Mouse (Mus musculus): ENCODE measurements around the gene Zan. TPM values are rescaled to one million over a fixed set of nuclear protein-coding genes. Genes with fewer than 3 reads are reported as not detected.

Gene Zan
- polyA plus RNA-seq, 1 experiment from 2014 or later: not detected

- Histone ChIP-seq H3K79me2 (ENCODE audit: inconsistent target) (peaks cover 60% of the 10 kb centered on the region), H3K4me3 (ENCODE audit: inconsistent target) (peak overlapping the region; percentile 44; the same call in 1 of the 2 replicates), H3K36me3 (ENCODE audit: inconsistent target) (no peaks in the 10 kb centered on the region), H3K27ac (no peak overlapping the region)
- 88% methylated on average over 3 of the region's 3 CpGs for WGBS (ENCODE audit: missing documents)
Measured at GRCm38 (mm10) chr5:137511706-137512105, 34.8 kb upstream of the Zan start.

GRCm38 (mm10) chr5:137510573-137511390 is 33.9 kb upstream of the Zan start:
- WGBS (ENCODE audit: missing documents): 3% methylated on average over 45 of the region's 83 CpGs
- H3K36me3 ChIP-seq (ENCODE audit: inconsistent target): no peaks in the 10 kb centered on the region
- H3K79me2 ChIP-seq (ENCODE audit: inconsistent target): peaks cover 51% of the 10 kb centered on the region
- H3K27ac ChIP-seq: no peak overlapping the region
- peak overlapping the region; percentile 44 for H3K4me3 ChIP-seq (ENCODE audit: inconsistent target)

DNA sequence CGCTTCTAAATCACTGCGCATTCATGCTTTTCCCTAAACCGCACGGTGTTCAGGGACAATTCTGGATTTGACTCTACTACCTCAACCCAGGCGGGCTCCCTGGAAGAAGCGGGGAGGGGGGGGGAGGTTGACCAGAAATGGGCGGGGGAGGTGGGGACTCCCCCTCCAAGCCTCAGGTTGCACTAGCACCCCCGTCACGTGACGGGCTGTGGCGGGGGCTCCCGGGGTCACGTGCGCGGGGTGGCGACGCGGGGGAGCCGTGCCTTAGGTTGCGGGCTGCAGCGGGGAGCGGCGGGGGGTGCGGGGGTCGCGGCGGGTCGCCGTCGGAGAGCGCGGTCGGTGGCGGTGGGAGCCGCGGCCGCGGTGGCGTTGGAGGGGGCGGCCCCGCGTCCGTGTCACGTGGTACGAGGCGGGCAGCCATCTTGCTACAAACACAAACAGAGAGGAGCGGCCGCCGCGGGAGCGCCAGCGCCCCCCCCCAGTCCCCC is 33.2 kb upstream of the Zan start:
- 3% methylated on average over 28 of the region's 52 CpGs for WGBS (ENCODE audit: missing documents)
- Histone ChIP-seq H3K36me3 (ENCODE audit: inconsistent target) (no peaks in the 10 kb centered on the region), H3K27ac (0 out of 2 replicates have a peak overlapping the region, but pooled peaks have one; percentile 21)

DNA sequence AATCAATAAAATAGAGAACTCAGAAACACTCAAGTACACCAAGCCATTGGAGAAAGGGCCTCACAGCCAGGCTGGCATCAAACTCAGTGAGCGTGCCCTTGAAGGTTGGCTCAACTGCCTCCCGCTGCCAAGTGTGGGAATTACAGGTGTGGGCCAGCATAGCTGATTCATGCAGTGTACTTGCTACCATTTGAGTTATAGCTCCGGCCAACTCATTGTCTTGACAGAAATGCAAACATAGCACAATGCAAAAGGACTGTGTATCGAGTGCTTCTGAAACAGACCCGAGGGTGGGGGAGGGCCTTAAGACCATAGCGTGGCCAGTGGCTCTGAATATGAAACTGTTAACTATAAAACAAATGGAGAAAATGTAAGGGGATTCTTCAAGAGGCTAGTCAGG is 27.2 kb upstream of the Zan start:
- no peak overlapping the region for H3K4me3 ChIP-seq (ENCODE audit: inconsistent target)
- H3K36me3 ChIP-seq (ENCODE audit: inconsistent target): no peaks in the 10 kb centered on the region

More for the DNA sequence above, 33.2 kb upstream of the Zan start:
- H3K4me3 ChIP-seq (ENCODE audit: inconsistent target): peak overlapping the region; percentile 30
- H3K79me2 ChIP-seq (ENCODE audit: inconsistent target): peaks cover 43% of the 10 kb centered on the region

GRCm38 (mm10) chr5:137502667-137503110 is 25.8 kb upstream of the Zan start:
- Histone ChIP-seq H3K27ac (peak overlapping the region; percentile 96), H3K79me2 (ENCODE audit: inconsistent target) (peaks cover 11% of the 10 kb centered on the region; the same call in 1 of the 2 replicates), H3K4me3 (ENCODE audit: inconsistent target) (peak overlapping the region; percentile 62), H3K36me3 (ENCODE audit: inconsistent target) (no peaks in the 10 kb centered on the region)
- 0% methylated on average over 30 of the region's 30 CpGs for WGBS (ENCODE audit: missing documents)

More for the DNA sequence above, 27.2 kb upstream of the Zan start:
- Histone ChIP-seq H3K27ac (no peak overlapping the region), H3K79me2 (ENCODE audit: inconsistent target) (peaks cover 11% of the 10 kb centered on the region; the same call in 1 of the 2 replicates)
- WGBS (ENCODE audit: missing documents): 86% methylated on average over 6 of the region's 6 CpGs

DNA sequence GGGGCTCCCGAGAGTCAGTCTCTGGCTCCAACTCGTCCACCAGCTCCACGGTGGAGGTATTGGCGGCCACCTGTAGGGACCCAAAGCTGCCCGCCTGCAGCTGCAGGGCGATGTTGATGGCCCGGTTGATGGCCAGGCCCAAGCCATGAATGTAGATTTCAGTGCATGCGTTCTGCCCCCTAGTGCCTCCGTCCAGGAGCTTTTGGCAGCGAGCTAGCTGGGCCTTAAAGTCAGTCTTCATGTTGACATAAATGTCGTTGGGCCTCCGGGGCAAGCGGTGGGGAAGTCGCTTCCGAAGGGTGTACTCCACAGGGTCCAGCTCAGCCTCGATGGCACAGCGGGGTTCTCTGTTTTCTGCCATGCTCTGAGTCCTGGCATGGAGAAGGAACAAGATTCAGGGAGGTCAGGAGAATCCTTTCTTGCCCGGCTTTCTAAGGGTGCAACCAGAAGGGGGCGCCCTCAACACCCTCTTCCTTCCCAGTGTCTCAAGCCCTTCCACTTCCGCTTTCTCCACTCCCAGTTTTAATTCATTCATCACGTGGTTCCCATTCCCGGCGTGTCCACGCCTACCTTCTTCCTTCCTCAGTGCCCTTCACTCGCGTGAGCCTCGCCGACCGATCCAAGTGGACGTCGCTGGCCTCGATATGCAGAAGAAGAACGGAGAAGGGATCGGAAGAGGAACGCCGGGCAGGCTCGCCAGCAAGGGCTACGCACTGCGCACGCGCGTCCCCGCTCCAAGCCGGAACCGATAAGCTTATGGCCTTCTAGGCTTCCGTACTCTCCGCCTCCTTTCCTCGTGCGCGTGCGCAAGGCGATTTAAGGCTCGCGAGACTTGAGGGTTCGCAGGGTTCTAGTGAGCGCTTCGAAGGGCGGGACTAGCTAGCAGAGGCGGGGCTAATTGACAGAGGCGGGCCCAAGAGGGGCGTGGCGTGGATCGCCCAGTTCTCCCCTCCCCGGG is 25.1 kb upstream of the Zan start, which contains the start of gene Pop7:
Gene Pop7 (minus strand): TSS at position 810 of the 958 bp plus-strand sequence.
- Histone ChIP-seq H3K27ac (peak within 1 kb of the TSS; percentile 96), H3K4me3 (ENCODE audit: inconsistent target) (peak within 1 kb of the TSS; percentile 62), H3K36me3 (ENCODE audit: inconsistent target) (no peaks in the 10 kb centered on the region), H3K79me2 (ENCODE audit: inconsistent target) (peaks cover 11% of the 10 kb centered on the region; the same call in 1 of the 2 replicates)
- 2% methylated on average over 62 of the region's 64 CpGs for WGBS (ENCODE audit: missing documents)

DNA sequence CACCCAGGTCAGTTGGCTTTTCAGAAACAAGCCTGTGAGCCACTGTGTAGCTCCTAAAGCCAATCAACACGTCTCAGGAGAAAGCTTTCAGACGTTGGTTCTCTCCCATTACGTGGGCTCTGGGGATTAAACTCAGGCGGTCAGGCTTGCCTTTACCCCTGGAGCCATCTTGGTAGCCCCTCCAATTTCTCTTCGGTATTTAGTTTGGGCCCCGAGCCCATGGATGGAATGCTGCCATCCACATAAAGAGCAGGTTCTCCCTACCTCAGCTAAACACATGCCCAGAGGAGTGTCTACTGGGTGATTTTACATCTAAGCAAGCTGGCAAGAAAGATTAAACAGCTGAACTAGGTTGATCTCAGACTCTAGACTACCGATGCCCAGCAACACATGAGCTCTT is 23.3 kb upstream of the Zan start:
- H3K36me3 ChIP-seq (ENCODE audit: inconsistent target): no peaks in the 10 kb centered on the region
- H3K27ac ChIP-seq: no peak overlapping the region
- WGBS (ENCODE audit: missing documents): 98% methylated on average over 7 of the region's 7 CpGs
- no peak overlapping the region for H3K4me3 ChIP-seq (ENCODE audit: inconsistent target)
- H3K79me2 ChIP-seq (ENCODE audit: inconsistent target): peaks cover 11% of the 10 kb centered on the region; the same call in 1 of the 2 replicates

- 89% methylated on average over 13 of the region's 13 CpGs for WGBS (ENCODE audit: missing documents)
Measured at GRCm38 (mm10) chr5:137493831-137494230, 17.0 kb upstream of the Zan start.

GRCm38 (mm10) chr5:137491559-137491958 is 14.7 kb upstream of the Zan start:
- Histone ChIP-seq H3K79me2 (ENCODE audit: inconsistent target) (no peaks in the 10 kb centered on the region), H3K4me3 (ENCODE audit: inconsistent target) (no peak overlapping the region), H3K27ac (no peak overlapping the region), H3K36me3 (ENCODE audit: inconsistent target) (no peaks in the 10 kb centered on the region)
- 73% methylated on average over 4 of the region's 4 CpGs for WGBS (ENCODE audit: missing documents)

More at GRCm38 (mm10) chr5:137493831-137494230, 17.0 kb upstream of the Zan start:
- Histone ChIP-seq H3K79me2 (ENCODE audit: inconsistent target) (no peaks in the 10 kb centered on the region), H3K4me3 (ENCODE audit: inconsistent target) (no peak overlapping the region), H3K36me3 (ENCODE audit: inconsistent target) (no peaks in the 10 kb centered on the region), H3K27ac (no peak overlapping the region)

GRCm38 (mm10) chr5:137487616-137488015 is 10.8 kb upstream of the Zan start:
- Histone ChIP-seq H3K27ac (no peak overlapping the region), H3K4me3 (ENCODE audit: inconsistent target) (no peak overlapping the region), H3K36me3 (ENCODE audit: inconsistent target) (no peaks in the 10 kb centered on the region), H3K79me2 (ENCODE audit: inconsistent target) (no peaks in the 10 kb centered on the region)
- 81% methylated on average over 4 of the region's 7 CpGs for WGBS (ENCODE audit: missing documents)

DNA sequence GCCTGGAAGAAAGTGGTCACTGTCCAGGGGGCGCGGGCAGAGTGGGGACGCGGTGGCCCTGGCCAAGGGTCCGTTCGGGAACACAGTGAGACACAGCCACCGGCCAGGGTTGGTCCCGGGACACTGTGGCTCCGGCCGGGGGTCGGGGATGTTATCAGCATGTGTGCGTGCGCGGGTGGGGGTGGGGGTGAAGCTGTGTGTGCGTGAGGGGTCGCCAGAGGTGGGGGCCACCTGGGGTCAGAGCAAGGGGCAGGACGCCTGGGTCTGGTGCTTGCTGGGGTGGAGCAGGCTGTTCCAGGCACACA is 8.9 kb upstream of the Zan start:
- 18% methylated on average over 17 of the region's 17 CpGs for WGBS (ENCODE audit: missing documents)
- Histone ChIP-seq H3K27ac (no peak overlapping the region), H3K4me3 (ENCODE audit: inconsistent target) (no peak overlapping the region), H3K79me2 (ENCODE audit: inconsistent target) (no peaks in the 10 kb centered on the region), H3K36me3 (ENCODE audit: inconsistent target) (no peaks in the 10 kb centered on the region)

DNA sequence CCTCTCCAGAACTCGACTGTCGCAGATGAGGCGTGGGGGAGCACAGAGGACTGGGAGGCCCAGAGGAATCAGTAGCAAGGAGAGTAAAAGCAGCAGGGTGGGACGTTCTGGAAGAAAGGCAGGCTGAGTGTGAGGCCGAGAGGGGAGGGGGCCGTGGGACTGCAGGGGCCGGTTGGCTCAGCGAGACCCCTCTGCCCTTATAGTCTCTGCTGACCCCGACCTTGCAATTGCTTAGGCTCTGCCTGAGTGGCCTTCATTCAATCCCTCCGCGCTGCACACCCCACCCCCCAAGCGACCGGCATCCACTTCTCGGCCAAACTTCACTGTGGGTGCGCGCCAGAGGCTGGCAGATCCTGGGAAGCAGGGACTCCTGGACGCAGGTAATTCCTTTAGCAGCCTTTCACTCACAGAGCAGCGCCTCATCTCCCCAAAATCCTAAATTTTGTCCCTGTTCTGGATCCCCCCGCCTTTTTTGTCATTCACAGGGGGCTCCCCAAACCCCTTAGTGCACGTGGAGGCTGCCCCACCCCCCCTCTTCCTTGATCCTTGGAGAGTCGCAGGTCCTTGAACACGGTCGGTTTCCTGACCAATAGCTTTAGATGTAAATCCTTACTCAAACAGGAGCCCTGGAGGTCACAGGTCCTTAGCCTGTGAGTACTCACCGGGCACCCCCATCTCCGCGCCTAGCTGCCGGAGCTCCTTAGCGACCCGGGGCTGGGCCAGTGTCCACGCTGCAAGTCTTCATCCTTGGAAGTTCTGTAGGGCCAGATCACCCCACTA is 8.4 kb upstream of the Zan start:
- no peak overlapping the region for H3K4me3 ChIP-seq (ENCODE audit: inconsistent target)
- H3K79me2 ChIP-seq (ENCODE audit: inconsistent target): no peaks in the 10 kb centered on the region
- no peak overlapping the region for H3K27ac ChIP-seq
- 40% methylated on average over 30 of the region's 30 CpGs for WGBS (ENCODE audit: missing documents)
- H3K36me3 ChIP-seq (ENCODE audit: inconsistent target): no peaks in the 10 kb centered on the region

DNA sequence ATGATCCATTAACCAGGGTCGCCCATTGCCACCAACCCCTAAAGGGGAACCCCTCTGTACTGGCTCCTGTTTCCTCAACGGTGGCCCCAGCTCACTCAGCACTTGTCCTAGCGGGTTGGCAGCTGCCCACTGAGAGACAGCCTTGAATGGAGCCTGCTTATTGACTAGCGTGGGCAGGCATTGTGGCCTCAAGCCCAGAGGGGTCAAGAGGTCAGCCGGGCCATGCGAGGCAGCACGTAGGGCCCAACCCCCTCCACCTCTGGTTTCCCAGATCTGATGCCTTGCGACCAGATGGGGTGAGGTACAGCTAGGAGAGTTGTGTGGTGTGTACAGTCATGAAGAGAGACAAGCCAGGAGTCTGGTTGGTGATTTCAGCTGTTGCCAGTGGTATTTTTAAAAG is 5.0 kb upstream of the Zan start:
- 69% methylated on average over 8 of the region's 8 CpGs for WGBS (ENCODE audit: missing documents)
- Histone ChIP-seq H3K36me3 (ENCODE audit: inconsistent target) (no peaks in the 10 kb centered on the region), H3K79me2 (ENCODE audit: inconsistent target) (no peaks in the 10 kb centered on the region), H3K27ac (no peak overlapping the region), H3K4me3 (ENCODE audit: inconsistent target) (no peak overlapping the region)

DNA sequence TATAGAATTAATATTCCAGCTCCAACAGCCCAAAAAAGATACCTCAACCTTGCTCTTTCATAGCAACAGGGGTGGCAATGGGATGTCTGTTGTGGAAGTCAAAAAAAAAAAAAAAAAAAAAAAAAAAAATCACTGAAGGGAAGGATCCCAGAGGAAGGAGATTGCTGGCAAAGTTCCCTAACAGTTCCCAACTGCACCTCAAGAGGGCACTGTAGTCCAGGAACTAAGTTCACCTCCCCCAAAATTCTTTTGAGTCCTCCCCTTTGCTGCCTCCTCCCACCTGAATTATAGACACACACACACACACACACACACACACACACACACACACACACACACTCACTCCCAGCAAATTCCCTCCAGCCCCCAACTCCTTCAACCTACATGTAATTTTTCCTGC is 4.3 kb upstream of the Zan start:
- H3K79me2 ChIP-seq (ENCODE audit: inconsistent target): no peaks in the 10 kb centered on the region
- H3K36me3 ChIP-seq (ENCODE audit: inconsistent target): no peaks in the 10 kb centered on the region
- no peak overlapping the region for H3K27ac ChIP-seq
- no peak overlapping the region for H3K4me3 ChIP-seq (ENCODE audit: inconsistent target)
